Mouse (Mus musculus) small intestine, adult 2 months (tissue): ENCODE data around the gene Mbnl1. TPM values are rescaled to one million over a fixed set of nuclear protein-coding genes. Genes with fewer than 3 reads are reported as not detected.

ENCODE experiments used
- H3K27ac ChIP-seq: fragments of 200-500 bp; 2 replicates; pipeline ENCODE4 v1.5.1; 2012; ENCODE audit warnings: low read depth, low read length, control low read depth, inconsistent platforms; ENCODE audit not compliant: insufficient read depth
- H3K27me3 ChIP-seq: fragments of 200-500 bp; 2 replicates; pipeline ENCODE4 v1.6.1; 2012; ENCODE audit warnings: mild to moderate bottlenecking, moderate library complexity, low read length, inconsistent platforms; ENCODE audit not compliant: control insufficient read depth, insufficient read depth
- H3K36me3 ChIP-seq: fragments of 200-500 bp; 2 replicates; pipeline ENCODE4 v1.6.1; 2012; ENCODE audit warnings: mild to moderate bottlenecking, low read length, control low read depth, inconsistent platforms; ENCODE audit not compliant: control insufficient read depth, insufficient read depth
- H3K4me1 ChIP-seq: fragments of 200-500 bp; 2 replicates; pipeline ENCODE4 v1.6.1; 2012; ENCODE audit warnings: low read length, inconsistent platforms, mixed read lengths; ENCODE audit not compliant: control insufficient read depth, insufficient read depth, insufficient read length
- H3K4me3 ChIP-seq: fragments of 200-500 bp; 2 replicates; pipeline ENCODE4 v1.5.1; 2012; ENCODE audit warnings: low read depth, mild to moderate bottlenecking, control low read depth, inconsistent platforms, low read length, moderate library complexity
- CTCF ChIP-seq: fragments of 200-500 bp; IDR thresholded peaks from 2 replicates; pipeline ENCODE4 v1.5.1; 2012; ENCODE audit warnings: low read depth, mild to moderate bottlenecking, control low read depth, inconsistent platforms, low read length, moderate library complexity, mixed read lengths; ENCODE audit not compliant: insufficient replicate concordance, insufficient read length; ENCODE audit errors: extremely low read depth
- POLR2A ChIP-seq: fragments of 200-500 bp; IDR thresholded peaks from 2 replicates; pipeline ENCODE4 v1.6.1; 2012; ENCODE audit warnings: low read depth, mild to moderate bottlenecking, control low read depth, inconsistent platforms, low read length, moderate library complexity
- WGBS: fragments of 180-500 bp; shearing (Covaris S2); methylation state at CpG from one replicate; pipeline ENCODE4 v1.1.7; 2018; 5-methylcytosine and 5-hydroxymethylcytosine counted together
- polyA plus RNA-seq: library from polyadenylated mRNA; depleted of rRNA; stranded (reverse); fragments of >200 nt; gene quantifications from 2 replicates; pipeline ENCODE4 v1.2.3, GENCODE M21; 2012

Gene Mbnl1
- polyA plus RNA-seq, 1 experiment = 48.7 TPM

GRCm38 (mm10) chr3:60498151-60498550 lies 25.5 kb downstream of the Mbnl1 start:
- H3K4me1 ChIP-seq = peaks cover 14% of the 10 kb centered on the region; the same call in 1 of the 2 replicates
- H3K36me3 ChIP-seq = no peaks in the 10 kb centered on the region
- 22% methylated on average over 2 of the region's 2 CpGs for WGBS
- H3K27ac ChIP-seq = no peak overlapping the region
- H3K4me3 ChIP-seq = no peak overlapping the region
- no peaks in the 10 kb centered on the region for H3K27me3 ChIP-seq
- no peak for TF ChIP-seq POLR2A
- TF ChIP-seq CTCF = no peak

DNA sequence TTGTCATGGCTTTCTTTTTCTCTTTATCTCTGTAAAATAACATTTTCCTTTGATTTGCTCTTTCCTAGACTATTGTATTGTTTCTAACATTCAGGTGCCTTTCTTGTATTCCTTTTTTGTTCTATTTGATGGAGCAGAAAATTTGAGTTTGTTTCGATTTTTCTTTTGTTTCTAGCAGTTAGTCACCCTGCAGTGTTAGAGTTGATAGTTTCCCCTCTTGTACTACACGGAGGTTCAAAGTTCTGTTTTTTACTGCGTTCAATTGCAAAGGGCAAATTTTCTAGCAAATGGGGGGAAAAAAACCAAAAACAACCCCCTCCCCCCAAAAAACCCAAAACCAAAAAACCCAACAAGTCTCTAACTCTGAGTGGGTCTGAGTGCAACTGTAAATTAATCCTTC lies 26.0 kb downstream of the Mbnl1 start:
- H3K36me3 ChIP-seq = no peaks in the 10 kb centered on the region
- H3K27ac ChIP-seq = peak overlapping the region; percentile 84
- no peak for TF ChIP-seq CTCF
- TF ChIP-seq POLR2A = no peak
- no peaks in the 10 kb centered on the region for H3K27me3 ChIP-seq
- WGBS = 18% methylated on average over 3 of the region's 3 CpGs
- H3K4me3 ChIP-seq = no peak overlapping the region
- peaks cover 14% of the 10 kb centered on the region; the same call in 1 of the 2 replicates for H3K4me1 ChIP-seq

DNA sequence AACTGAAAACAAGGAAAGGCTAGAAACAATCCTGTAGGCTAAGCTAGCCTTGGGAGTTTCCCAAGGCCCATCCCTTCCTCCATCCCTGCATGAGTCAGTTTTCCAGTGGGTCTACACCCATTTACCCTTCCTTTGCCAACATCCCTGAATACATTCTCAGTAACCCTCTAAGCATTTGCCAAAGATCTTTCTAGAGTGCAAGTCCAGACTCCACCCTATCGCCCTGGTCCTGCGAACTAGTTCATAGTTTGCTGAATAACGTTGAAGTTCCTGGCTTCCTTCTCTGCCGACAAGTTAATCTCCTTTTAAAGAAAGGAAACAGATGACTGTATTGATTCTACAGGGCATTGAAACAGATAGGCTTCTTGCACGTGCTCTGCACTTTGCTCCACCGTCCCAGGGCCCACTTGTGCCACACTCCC lies 26.5 kb downstream of the Mbnl1 start:
- Histone ChIP-seq H3K4me3 (no peak overlapping the region), H3K27ac (peak overlapping the region; percentile 84), H3K36me3 (no peaks in the 10 kb centered on the region), H3K27me3 (no peaks in the 10 kb centered on the region), H3K4me1 (peaks cover 14% of the 10 kb centered on the region; the same call in 1 of the 2 replicates)
- TF ChIP-seq POLR2A (no peak), CTCF (no peak)
- WGBS = 9% methylated on average over 6 of the region's 6 CpGs

- 20% methylated on average over 7 of the region's 7 CpGs for WGBS
- TF ChIP-seq POLR2A (no peak), CTCF (no peak)
- no peaks in the 10 kb centered on the region for H3K36me3 ChIP-seq
- peak overlapping the region; percentile 94 for H3K27ac ChIP-seq
- no peak overlapping the region for H3K4me3 ChIP-seq
- H3K27me3 ChIP-seq = no peaks in the 10 kb centered on the region
- peaks cover 14% of the 10 kb centered on the region; the same call in 1 of the 2 replicates for H3K4me1 ChIP-seq
Observed at GRCm38 (mm10) chr3:60499718-60500450, 27.3 kb downstream of the Mbnl1 start.

GRCm38 (mm10) chr3:60500571-60501527 lies 28.2 kb downstream of the Mbnl1 start:
- no peaks in the 10 kb centered on the region for H3K27me3 ChIP-seq
- peak overlapping the region; percentile 94 for H3K27ac ChIP-seq
- WGBS = under 1% methylated on average over 96 of the region's 96 CpGs
- no peaks in the 10 kb centered on the region for H3K36me3 ChIP-seq
- peaks cover 11% of the 10 kb centered on the region; the same call in 1 of the 2 replicates for H3K4me1 ChIP-seq
- TF ChIP-seq POLR2A = peak; percentile 82; the same call in 1 of the 2 replicates
- TF ChIP-seq CTCF = no peak
- peak overlapping the region; percentile 95 for H3K4me3 ChIP-seq

DNA sequence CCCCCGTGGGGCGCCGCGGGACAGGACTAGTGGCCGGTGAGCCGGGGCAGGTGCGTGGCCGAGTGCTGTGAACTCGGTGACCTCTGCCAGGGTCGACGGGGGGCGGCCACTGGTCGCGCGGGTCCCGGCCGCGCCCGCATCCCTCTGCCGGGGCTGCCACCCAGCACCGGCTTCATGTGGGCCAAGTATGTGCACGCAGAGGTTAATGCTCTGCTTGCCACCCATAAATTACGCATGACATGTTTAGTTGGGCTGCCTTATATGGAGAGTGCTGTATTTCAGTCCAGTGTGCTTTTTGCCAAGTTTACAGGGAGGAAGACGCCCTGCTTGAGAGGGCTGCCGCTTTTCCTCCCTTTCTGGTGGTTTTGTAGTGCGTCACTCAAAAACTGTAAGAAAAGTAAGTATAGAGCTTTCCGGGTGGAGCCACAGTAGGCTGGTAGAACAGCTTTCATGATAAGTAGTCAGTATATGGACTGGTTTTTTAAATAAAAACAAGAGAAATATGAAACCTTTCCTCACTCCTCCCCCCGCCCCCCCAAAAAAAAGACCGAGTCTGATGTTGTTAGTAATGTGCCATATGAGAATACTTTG lies 29.0 kb downstream of the Mbnl1 start:
- Histone ChIP-seq H3K27me3 (no peaks in the 10 kb centered on the region), H3K27ac (peak overlapping the region; percentile 80)
- WGBS = under 1% methylated on average over 28 of the region's 29 CpGs

More for the DNA sequence above, 29.0 kb downstream of the Mbnl1 start:
- Histone ChIP-seq H3K4me3 (peak overlapping the region; percentile 95), H3K4me1 (peaks cover 11% of the 10 kb centered on the region; the same call in 1 of the 2 replicates), H3K36me3 (no peaks in the 10 kb centered on the region)
- TF ChIP-seq CTCF = no peak
- peak; percentile 25; the same call in 1 of the 2 replicates for TF ChIP-seq POLR2A
